Mouse (Mus musculus) A20 (cell line): ENCODE data around the gene Pdgfc.

Experiments
- DNase-seq: peaks from one replicate; pipeline ENCODE4 v3.0.0-alpha.2; 2011; ENCODE audit warnings: low read depth, low spot score

Gene Pdgfc

GRCm38 (mm10) chr3:81150228-81150627 lies 114.0 kb downstream of the Pdgfc start:
- no peak for DNase-seq

DNA sequence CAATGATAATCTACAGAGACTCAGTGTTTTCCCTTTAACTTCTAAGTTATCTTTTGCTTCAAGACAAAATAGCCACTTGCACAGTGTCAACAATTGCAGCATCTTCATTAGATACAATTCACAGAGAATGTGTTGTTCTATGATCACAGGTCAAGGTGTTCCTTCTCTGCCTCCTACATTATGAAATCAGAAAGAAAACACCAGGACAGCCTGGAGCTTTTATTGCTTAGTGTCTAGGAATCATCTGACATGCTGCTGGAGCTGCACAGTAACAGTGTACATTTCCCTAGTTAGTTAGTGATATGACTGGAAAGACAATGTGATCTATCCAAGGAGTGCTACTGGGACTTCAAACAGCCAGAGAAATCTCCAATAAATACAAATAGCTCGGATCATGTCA lies 118.2 kb downstream of the Pdgfc start:
- no peak for DNase-seq

- no peak for DNase-seq
Observed at GRCm38 (mm10) chr3:81160457-81161165, 124.4 kb downstream of the Pdgfc start.

- no peak for DNase-seq
Observed at GRCm38 (mm10) chr3:81162129-81162528, 125.9 kb downstream of the Pdgfc start.

DNA sequence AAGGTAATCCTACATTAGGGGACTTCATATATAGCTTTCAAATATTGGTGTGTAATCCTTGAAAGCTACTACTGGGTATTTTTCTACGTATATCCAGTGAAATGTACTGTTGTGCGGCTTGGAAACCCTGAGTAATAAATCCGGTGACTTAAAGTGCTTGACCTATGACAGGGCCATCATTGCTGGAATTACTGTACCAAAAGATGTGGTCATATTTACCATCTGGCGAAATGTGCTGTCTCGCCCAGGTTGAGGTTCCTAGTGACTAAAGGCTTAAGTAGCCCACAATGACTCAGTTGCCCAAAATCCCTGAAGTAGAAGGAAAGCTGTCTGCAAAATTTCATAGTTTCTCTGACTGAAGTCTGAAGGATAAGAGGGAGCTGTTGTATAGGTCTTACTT lies 127.9 kb downstream of the Pdgfc start:
- DNase-seq, result no peak

DNA sequence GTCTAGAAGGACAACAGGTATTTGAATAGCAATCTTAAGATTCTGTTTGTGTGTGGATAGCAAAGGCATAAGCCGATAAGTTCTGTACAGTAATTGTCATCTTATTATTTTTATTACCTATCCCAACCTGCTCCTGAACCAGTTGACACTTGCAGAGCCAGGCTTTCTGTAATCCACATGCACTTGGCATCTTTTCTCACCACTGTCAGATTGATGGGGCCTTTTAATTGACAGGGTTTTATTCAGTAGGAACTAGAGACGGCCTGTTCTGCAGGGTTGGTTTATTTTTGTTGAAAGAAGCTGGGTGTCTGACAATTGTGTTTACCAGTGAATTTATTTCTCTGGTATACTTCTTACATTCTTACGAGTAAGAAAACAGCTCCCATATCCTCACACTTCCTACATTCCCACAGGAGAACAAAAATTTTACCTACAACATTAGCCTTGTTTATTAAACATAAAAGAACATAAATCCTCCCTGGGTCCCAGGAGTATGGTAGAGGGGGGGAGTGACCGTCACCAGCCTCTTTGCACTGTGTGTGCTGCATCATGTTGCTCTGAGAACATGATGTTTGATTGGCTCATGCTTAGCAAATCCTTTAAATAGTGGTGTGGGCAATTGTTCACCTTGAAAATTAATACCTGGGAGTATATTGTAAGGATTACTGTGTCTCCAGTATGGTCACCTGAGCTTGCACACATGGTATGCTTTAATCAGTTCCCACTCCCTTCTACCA lies 134.0 kb downstream of the Pdgfc start:
- DNase-seq, result no peak

GRCm38 (mm10) chr3:81174832-81175231 lies 138.6 kb downstream of the Pdgfc start:
- DNase-seq, result no peak

DNA sequence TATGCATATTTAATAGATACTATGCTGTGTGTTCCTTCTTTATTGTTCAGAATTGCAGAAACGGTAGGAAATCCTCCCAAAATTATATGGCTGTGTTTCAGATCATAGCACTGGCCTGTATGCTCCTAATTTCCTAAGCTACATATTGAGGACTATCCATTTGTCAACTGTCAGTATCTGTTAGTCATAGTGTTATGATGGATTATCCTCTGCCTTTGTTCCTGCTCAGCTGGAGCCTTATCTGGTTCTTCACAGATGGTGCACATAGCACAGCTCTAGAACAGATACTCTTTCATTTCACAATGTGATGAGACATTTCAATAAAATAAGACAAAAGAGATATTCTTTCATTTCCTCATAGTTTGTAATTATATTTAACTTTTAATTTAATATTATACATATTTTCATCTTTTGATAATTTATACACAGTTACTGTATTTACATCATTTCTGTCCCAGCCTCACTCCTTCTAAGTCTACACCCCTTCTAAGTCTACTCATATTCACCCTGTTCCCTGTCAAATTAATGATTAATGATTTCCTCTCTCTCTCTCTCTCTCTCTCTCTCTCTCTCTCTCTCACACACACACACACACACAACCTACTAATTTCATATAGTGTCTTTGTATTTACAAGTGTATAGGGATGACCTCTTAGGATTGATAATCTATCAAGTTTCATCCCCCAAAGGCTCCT lies 145.2 kb downstream of the Pdgfc start:
- no peak for DNase-seq

- DNase-seq, result no peak
Observed at GRCm38 (mm10) chr3:81196937-81197336, 160.7 kb downstream of the Pdgfc start.

DNA sequence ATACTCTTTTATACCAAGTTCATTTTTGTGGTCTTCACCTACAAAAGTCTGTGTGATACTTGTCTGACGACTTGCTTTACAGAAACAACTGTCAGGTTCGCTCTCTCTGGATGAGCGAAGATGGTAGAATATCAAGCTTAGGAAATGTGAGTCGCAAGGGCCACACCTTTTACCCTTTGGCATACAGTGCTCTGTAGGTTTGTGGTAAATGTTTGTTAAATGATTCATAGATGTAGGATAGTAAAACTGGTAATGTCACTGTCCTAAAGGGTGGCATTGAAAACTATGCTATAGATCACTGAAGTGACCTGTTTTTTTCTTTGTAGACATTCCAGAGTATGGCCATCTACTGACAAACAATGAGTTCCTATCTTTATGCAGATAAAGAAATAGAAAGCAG lies 161.4 kb downstream of the Pdgfc start:
- DNase-seq, result no peak

GRCm38 (mm10) chr3:81200647-81201046 lies 164.4 kb downstream of the Pdgfc start:
- DNase-seq, result no peak

- no peak for DNase-seq
Observed at GRCm38 (mm10) chr3:81205201-81205600, 169.0 kb downstream of the Pdgfc start.

- DNase-seq, result no peak
Observed at GRCm38 (mm10) chr3:81208246-81208645, 172.0 kb downstream of the Pdgfc start.

GRCm38 (mm10) chr3:81211147-81211546 lies 174.9 kb downstream of the Pdgfc start:
- DNase-seq, result no peak

GRCm38 (mm10) chr3:81211666-81212065 lies 175.4 kb downstream of the Pdgfc start:
- no peak for DNase-seq

- DNase-seq, result no peak
Observed at GRCm38 (mm10) chr3:81215547-81216118, 179.4 kb downstream of the Pdgfc start.

DNA sequence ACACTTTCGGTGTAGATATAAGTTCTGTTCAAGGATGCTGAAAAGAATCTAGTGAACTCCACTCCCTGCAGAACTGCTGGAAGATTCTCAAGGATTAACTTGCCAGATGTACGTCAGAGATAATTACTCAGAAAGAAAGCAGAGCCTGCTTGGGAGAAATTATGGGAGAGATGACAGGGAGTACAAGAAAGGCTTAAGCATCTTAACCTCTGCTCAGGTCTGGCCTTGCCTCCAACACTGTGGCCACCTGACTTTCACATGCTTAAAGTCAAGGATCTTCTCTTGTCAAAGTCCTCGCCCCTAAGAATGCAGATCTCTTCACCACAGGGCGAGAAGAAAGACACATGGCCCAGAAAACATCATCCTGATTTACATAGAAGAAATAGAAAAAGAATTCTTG lies 185.5 kb downstream of the Pdgfc start:
- no peak for DNase-seq

DNA sequence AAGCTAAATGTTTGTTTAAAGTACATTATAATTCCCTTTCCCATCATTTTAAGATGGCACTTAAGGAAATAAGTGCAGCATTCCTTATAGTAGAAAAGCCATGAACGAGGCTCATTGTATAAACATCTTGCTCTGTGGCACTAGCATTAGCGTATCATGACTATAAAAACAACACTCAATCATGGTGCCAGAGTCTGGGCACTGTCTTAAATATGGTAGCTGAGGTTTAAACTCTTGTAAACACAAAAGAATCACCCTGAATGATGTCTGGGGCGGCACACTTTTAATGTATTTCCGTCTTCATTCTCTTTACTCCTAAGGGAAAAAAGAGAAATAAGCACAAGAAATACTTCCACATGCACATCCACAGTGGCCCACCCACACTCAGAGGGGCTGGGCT lies 192.1 kb downstream of the Pdgfc start:
- DNase-seq, result no peak

- DNase-seq, result no peak
Observed at GRCm38 (mm10) chr3:81242697-81243590, 206.7 kb downstream of the Pdgfc start.

- DNase-seq, result no peak
Observed at GRCm38 (mm10) chr3:81243591-81243990, 207.4 kb downstream of the Pdgfc start.

DNA sequence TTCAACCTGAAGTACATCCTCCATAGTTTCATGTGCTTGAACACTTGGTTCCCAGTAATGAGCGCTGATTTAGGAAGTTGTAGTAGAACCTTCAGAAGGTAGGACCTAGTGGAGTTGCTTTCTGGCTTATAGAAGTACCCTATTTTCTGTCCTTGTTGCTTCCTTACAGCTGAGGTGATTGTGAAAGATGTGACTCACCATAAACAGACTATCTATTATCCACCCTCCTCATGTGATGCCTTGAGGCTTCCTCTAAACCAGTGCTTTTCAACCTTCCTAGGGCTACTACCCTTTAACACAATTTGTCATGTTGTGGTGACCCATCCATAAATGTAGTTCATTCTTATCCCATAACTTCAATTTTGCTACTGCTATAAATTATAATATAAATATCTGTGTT lies 226.6 kb downstream of the Pdgfc start:
- no peak for DNase-seq
